Mouse (Mus musculus): Measurements from ENCODE around the gene Olfr1232.

Olfr1232 gene

DNA sequence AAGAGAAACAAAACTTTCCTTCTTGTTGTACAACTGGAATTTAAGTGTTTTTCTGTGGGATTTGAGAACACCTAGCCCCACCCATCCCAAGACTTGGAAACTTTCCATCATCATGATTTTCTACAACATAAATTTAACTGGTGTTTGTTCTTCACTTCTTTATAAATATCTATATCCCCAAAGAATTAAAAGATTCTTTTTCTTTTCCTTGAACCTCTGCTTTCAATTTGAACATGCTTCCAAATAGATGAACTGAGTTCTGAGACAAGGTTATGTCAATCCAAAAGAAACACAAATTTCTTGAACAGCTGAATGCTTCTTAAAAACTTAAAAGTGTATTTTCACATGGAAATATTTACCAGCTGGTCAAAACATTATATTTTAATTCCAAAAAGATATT, at the start of gene Olfr1232:
TSS of gene Olfr1232 (minus strand) at position 101 of the 400 bp plus-strand sequence.
- no peak for DNase-seq (ENCODE audit: low spot score in 2 of 2)

DNA sequence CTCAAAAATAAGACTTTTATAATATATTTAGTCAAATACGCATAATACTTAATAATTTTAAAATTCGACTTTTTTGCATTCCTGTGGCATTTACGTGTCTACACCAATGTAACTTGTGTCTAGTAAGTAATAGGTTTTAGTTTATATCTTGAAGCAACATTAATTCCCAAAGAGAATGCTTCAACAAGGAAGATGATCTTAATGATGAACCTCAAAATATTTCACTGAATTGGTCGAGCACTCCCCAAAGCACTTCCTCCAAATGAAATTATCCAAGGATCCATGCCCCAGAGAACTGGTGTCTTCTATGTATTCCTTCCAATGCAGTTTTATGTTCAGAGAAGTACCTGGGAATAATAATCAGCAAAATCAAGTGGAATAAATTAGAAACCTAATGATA, 35.3 kb upstream of the Olfr1232 start, which contains the start of gene Olfr1234:
TSS of gene Olfr1234 (minus strand) at position 101 of the 400 bp plus-strand sequence.
- DNase-seq (ENCODE audit: low spot score in 2 of 2), result no peak

DNA sequence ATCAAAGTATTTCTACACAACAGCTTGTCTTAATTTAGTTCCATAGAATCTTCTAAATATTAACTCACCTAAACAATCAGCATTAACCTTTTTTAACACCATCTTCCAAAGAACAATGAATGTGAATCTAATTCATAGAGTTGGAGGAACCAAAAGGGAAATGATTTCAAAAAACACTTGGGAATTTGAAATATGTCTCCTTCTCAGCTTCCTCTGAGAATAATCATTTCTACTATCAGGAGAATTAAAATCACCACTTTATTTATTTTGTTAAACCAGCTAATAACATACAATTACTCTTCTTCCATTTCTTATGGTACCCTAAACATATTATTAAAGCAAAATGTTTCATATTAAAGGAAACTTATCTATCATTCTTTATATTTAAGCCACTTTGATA, 12.8 kb upstream of the Olfr1232 start, which contains the start of gene Olfr1233:
TSS of gene Olfr1233 (minus strand) at position 101 of the 400 bp plus-strand sequence.
- DNase-seq (ENCODE audit: low spot score in 2 of 2), result no peak

DNA sequence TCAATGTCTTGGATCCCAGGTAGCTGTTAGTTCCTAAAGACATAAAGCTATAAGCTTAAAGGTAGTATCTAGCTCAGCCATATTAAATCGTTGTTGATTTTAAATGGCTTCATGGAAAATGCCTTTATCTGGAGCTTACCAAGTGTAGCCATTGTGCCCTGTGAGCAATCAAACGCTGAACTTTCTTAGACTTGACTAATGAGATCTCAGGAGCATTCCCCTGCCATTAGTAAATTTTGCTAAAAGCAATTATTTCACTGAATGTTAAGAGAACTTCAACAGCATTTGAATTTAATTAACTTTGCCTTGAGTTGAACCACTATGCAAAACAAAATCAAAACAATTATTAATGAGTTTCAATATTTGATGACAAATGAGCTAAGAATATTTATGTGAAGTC, 22.5 kb downstream of the Olfr1232 start, which contains the start of gene Olfr1231:
TSS of gene Olfr1231 (minus strand) at position 101 of the 400 bp plus-strand sequence.
- DNase-seq (ENCODE audit: low spot score in 2 of 2), result no peak

DNA sequence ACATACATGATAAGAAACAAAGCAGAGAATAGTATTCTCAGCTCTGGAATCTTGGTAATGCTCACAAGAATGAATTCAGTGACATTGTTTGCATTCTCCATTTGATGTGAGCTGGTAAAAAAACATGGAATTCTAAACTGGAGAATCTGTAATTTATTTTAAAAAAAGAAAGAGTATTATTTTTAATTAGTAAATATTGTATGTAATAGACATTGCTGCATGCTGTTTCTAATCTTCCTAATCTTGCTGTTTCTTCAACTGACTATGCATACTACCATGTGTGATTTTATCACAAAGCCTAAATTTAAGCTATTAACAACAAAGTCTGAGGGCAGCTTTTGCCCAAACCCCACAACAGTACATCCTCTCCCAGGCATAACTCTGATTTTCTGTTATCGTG, 32.3 kb downstream of the Olfr1232 start, which contains the start of gene Olfr1230:
TSS of gene Olfr1230 (minus strand) at position 101 of the 400 bp plus-strand sequence.
- no peak for DNase-seq (ENCODE audit: low spot score in 2 of 2)

DNA sequence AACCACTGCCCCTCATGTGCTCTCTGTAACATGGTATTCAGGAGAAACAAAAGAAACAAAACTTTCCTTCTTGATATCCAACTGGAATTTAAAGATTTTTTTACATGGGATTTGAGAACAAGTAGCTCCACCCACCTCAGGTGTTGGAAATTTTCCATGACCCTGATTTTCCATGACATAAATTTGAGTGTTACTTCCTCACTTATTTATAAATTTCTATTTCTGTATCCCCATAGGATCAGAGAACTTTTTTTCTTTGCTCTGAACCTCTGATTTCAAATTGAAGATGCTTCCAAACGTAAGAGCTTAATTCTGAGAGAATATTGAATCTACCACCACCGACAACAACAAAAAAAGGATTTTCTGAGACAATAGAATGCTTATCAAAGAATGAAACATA, 41.6 kb downstream of the Olfr1232 start, which contains the start of gene Olfr1229:
TSS of gene Olfr1229 (minus strand) at position 101 of the 400 bp plus-strand sequence.
- DNase-seq (ENCODE audit: low spot score in 2 of 2), result no peak

All from right cerebral cortex, postnatal 36 days (tissue).